Mouse (Mus musculus) megakaryocyte, embryonic 14.5 days (primary cell): Measurements from ENCODE around the gene Atp8b5.

ENCODE experiments used
- FLI1 ChIP-seq: IDR thresholded peaks from 2 replicates; pipeline ENCODE4 v1.6.1; 2012; ENCODE audit warnings: low read length, inconsistent platforms, mixed read lengths
- GATA1 ChIP-seq: IDR thresholded peaks from 3 replicates; pipeline ENCODE4 v1.6.1; 2012; ENCODE audit warnings: mixed read lengths, low read length, inconsistent platforms, borderline replicate concordance

DNA sequence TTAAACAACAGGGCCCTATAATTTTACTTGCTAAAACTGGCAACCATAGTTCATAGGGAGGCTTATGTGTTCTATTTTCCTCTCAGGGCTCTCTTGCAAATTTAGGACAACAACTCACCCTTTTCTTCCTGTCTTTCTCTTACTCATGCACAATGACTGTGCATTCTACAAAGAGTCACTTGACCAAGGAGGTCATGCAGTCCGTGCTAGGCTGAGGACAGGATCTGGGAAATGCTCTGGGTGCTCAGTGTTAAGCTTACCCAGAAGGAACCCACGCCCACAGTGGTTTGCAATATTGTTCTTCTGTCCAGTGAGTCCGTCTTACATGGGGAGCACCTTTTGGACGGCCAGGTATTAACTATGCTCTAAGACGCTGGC is 117.1 kb downstream of the Atp8b5 start:
- no peak for TF ChIP-seq FLI1
- no peak for TF ChIP-seq GATA1
